Mouse (Mus musculus) neural tube, embryonic 12.5 days (tissue): ENCODE measurements around the gene Slc10a4. TPM values are rescaled to one million over a fixed set of nuclear protein-coding genes. Genes with fewer than 3 reads are reported as not detected.
"Not testable (repeated sequence)": the region's sequence is repeated elsewhere in the genome, so short reads cannot be mapped to it uniquely, and the experiment has no call there.

Experiments used
- ATAC-seq: fragments of 200-750 bp; cut with Nextera tagmentation; 2 replicates; pipeline ENCODE4 v1.8.0; 2017; ENCODE audit warnings: low read depth, mild to moderate bottlenecking, moderate TSS enrichment, moderate library complexity; ENCODE audit not compliant: low FRiP score
- H3K27ac ChIP-seq: fragments of 300-500 bp; sonication (generic); 2 replicates; pipeline ENCODE4 v1.5.1; 2016
- H3K27me3 ChIP-seq: fragments of 300-500 bp; sonication (generic); replicated peaks from 2 replicates; pipeline ENCODE4 v1.6.1; 2016; ENCODE audit warnings: mild to moderate bottlenecking
- H3K36me3 ChIP-seq: fragments of 300-500 bp; sonication (generic); 2 replicates; pipeline ENCODE4 v1.6.1; 2016; ENCODE audit warnings: mild to moderate bottlenecking
- H3K4me1 ChIP-seq: fragments of 300-500 bp; sonication (generic); 2 replicates; pipeline ENCODE4 v1.6.1; 2016
- H3K4me2 ChIP-seq: fragments of 300-500 bp; sonication (generic); replicated peaks from 2 replicates; pipeline ENCODE4 v1.6.1; 2016; ENCODE audit warnings: mild to moderate bottlenecking
- H3K4me3 ChIP-seq: fragments of 300-500 bp; sonication (generic); 2 replicates; pipeline ENCODE4 v1.5.1; 2016
- H3K9ac ChIP-seq: fragments of 300-500 bp; sonication (generic); 2 replicates; pipeline ENCODE4 v1.6.1; 2016; ENCODE audit warnings: mild to moderate bottlenecking
- H3K9me3 ChIP-seq: fragments of 300-500 bp; sonication (generic); 2 replicates; pipeline ENCODE4 v1.6.1; 2016; ENCODE audit warnings: mild to moderate bottlenecking
- WGBS: fragments of 180-500 bp; shearing (Covaris S2); methylation state at CpG from one replicate; pipeline ENCODE4 v1.1.7; 2016; 5-methylcytosine and 5-hydroxymethylcytosine counted together
- polyA plus RNA-seq: library from polyadenylated mRNA; unstranded; fragments of >200 nt; fragmentation: Nextera tagmentation; extraction: Ambion mirVana; gene quantifications from 2 replicates; pipeline ENCODE4 v1.2.1, GENCODE M21; 2016

The Slc10a4 gene
- polyA plus RNA-seq, 1 experiment from 2014 or later = 39.4 TPM

DNA sequence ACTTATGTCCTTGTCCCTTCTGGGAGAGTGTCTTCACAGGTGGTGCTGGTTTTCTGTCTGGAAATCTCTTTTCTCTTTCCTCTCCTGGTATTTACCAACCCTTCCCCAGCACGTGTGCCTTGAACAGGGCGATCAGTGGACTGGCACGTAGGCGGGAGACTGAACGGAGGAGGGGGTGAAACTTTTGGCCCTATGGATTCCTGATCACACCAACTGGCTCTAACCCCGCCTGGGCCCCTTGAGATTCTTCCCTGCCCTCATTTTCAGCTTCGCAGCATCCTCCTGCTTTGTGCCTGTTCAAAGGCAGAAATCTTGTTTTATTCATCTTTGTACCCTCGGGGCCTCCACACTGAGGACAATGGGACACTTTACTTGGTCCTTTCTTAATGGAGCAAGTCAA is 12.3 kb upstream of the Slc10a4 start:
- 33% methylated on average over 8 of the region's 8 CpGs for WGBS
- Histone ChIP-seq H3K36me3 (no peaks in the 10 kb centered on the region), H3K27ac (no peak overlapping the region), H3K4me2 (no peak overlapping the region), H3K4me1 (peaks cover 9% of the 10 kb centered on the region), H3K4me3 (no peak overlapping the region), H3K9ac (no peak overlapping the region), H3K27me3 (no peaks in the 10 kb centered on the region), H3K9me3 (no peaks in the 10 kb centered on the region)
- no peak for ATAC-seq

DNA sequence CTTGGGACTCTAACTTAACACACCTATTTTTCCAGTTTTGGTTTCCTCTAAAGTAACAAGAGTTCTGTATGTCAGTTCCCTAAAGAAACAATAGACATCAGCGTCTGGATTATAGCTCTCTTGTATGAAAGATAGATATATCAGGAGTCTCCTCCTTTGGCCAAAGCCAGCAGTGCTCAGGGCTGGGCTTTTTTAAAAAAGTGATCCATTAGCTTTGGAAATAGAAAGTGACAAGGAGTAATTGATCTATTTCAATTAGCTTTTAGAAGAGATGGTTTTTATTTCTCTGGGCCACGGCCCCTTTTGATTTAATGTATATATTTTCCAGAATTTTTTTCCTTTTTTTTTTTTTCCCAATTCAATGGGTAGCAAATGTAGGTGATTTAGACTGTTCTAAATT is 11.8 kb upstream of the Slc10a4 start:
- no peaks in the 10 kb centered on the region for H3K9me3 ChIP-seq
- H3K4me3 ChIP-seq = no peak overlapping the region
- H3K27ac ChIP-seq = no peak overlapping the region
- 59% methylated on average over 2 of the region's 2 CpGs for WGBS
- H3K9ac ChIP-seq = no peak overlapping the region
- H3K36me3 ChIP-seq = no peaks in the 10 kb centered on the region
- peaks cover 9% of the 10 kb centered on the region for H3K4me1 ChIP-seq
- no peaks in the 10 kb centered on the region for H3K27me3 ChIP-seq
- H3K4me2 ChIP-seq = no peak overlapping the region
- no peak for ATAC-seq

DNA sequence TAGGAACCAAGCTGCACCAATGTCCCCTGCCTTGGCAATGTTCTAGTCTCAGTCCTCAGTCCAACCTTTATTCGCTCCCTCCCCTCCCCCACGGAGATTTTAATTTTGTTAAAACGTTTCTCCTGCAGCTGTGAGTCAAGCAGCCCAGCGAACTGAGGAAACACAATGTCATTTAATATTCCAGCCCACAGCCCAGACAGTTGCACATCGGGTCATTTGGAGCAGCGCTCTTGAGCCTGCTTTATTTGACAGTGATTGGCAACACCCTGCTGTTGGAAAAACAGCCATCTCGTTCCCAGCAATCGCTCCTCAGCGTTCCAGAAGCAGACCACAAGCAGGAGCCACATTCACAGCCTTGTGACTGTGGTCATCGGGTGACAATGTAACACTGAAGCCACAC is 11.3 kb upstream of the Slc10a4 start:
- H3K36me3 ChIP-seq = no peaks in the 10 kb centered on the region
- no peak for ATAC-seq
- H3K9ac ChIP-seq = no peak overlapping the region
- H3K4me2 ChIP-seq = no peak overlapping the region
- peaks cover 9% of the 10 kb centered on the region for H3K4me1 ChIP-seq
- no peaks in the 10 kb centered on the region for H3K27me3 ChIP-seq
- no peaks in the 10 kb centered on the region for H3K9me3 ChIP-seq
- H3K4me3 ChIP-seq = no peak overlapping the region
- 35% methylated on average over 10 of the region's 10 CpGs for WGBS
- no peak overlapping the region for H3K27ac ChIP-seq

DNA sequence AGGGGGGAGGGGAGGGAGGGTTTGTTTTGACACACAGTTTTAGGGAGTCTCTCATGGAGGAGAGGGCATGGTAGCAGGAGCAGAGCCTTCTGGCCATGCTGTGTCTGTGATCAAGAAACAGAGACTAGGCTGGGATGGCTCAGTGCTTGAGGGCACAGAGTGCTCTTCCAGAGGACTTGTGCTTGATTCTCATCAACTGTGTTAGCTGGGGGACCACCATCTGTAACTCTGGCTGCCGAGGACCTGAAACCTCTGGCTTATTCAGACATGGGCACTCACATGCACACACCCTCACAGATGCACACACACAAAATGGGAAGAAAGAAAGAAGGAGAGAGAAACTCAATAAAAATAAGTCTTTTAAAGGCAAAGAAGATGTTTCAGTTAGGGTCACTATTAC is 8.1 kb upstream of the Slc10a4 start:
- H3K4me3 ChIP-seq, H3K27me3 ChIP-seq, ATAC-seq, H3K9ac ChIP-seq, H3K4me2 ChIP-seq, H3K36me3 ChIP-seq, H3K27ac ChIP-seq, H3K9me3 ChIP-seq, H3K4me1 ChIP-seq: not testable (repeated sequence)
- WGBS = 96% methylated on average over 1 of the region's 1 CpGs

DNA sequence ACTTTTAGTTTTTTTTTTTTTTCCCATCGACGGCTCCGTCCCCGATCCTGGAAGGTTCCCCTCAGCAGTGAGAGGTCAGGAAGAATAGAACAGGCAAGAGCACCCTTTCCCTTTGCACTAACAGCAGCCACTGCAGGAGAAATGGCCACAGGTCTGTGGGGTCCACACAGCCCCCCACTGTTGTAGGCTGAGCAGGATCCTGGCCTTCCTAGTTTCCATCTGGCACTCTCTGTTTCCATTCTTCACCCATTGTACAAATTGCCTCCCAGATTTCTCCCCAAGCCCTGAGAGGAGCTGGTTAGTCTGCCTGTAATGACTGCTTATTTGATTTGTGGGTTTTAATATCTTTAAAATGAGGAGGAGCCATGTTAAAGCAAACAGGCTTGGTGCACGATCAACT is 2.6 kb upstream of the Slc10a4 start:
- 91% methylated on average over 5 of the region's 5 CpGs for WGBS
- peaks cover 7% of the 10 kb centered on the region; the same call in 1 of the 2 replicates for H3K4me1 ChIP-seq
- no peaks in the 10 kb centered on the region for H3K36me3 ChIP-seq
- no peaks in the 10 kb centered on the region for H3K9me3 ChIP-seq
- peaks cover 19% of the 10 kb centered on the region for H3K27me3 ChIP-seq
- H3K9ac ChIP-seq = no peak overlapping the region
- no peak overlapping the region for H3K4me2 ChIP-seq
- H3K27ac ChIP-seq = no peak overlapping the region
- ATAC-seq = no peak
- H3K4me3 ChIP-seq = no peak overlapping the region

DNA sequence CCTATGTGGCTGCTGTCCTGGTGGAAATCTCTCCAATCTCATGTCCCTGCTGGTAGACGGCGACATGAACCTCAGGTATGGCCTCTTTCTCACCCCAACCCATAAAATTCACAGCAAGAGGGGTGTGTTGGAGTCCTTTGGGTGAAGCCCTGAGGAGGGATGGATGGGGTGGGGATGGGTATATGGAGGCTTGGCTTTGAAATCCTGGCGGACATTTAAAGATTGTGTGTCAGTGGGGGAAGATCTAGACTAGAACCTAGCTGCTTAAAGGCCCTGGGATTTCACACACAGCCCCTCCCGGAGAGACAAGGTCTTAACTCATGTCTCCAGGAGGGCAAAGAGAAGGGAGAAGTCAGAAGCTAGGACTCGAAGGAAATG is 888 bp downstream of the Slc10a4 start:
- Histone ChIP-seq H3K27me3 (peaks cover 19% of the 10 kb centered on the region), H3K4me2 (peak overlapping the region; percentile 67), H3K4me1 (peaks cover 7% of the 10 kb centered on the region; the same call in 1 of the 2 replicates), H3K27ac (no peak overlapping the region), H3K9me3 (no peaks in the 10 kb centered on the region), H3K9ac (peak overlapping the region; percentile 64; the same call in 1 of the 2 replicates), H3K36me3 (no peaks in the 10 kb centered on the region), H3K4me3 (peak overlapping the region; percentile 42)
- no peak for ATAC-seq
- WGBS = 40% methylated on average over 5 of the region's 5 CpGs

DNA sequence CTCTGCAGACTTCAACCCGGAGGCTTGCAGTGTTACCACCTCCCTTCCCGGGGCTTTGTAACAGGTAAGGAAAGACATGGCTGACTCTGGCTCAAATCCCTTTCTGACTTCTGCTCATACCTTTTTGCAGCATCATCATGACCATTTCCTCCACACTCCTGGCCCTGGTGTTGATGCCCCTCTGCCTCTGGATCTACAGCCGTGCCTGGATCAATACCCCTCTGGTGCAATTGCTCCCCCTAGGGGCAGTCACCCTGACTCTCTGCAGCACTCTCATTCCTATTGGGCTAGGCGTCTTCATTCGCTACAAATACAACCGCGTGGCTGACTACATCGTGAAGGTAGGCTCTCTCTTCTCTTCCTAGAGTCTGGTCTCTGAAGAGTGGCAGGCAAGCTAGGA is 1.5 kb downstream of the Slc10a4 start:
- not testable (repeated sequence) for H3K4me2 ChIP-seq, H3K4me1 ChIP-seq, H3K9ac ChIP-seq, ATAC-seq, H3K4me3 ChIP-seq, H3K27ac ChIP-seq, H3K36me3 ChIP-seq, H3K9me3 ChIP-seq
- H3K27me3 ChIP-seq = peaks cover 19% of the 10 kb centered on the region
- WGBS = 42% methylated on average over 8 of the region's 8 CpGs

DNA sequence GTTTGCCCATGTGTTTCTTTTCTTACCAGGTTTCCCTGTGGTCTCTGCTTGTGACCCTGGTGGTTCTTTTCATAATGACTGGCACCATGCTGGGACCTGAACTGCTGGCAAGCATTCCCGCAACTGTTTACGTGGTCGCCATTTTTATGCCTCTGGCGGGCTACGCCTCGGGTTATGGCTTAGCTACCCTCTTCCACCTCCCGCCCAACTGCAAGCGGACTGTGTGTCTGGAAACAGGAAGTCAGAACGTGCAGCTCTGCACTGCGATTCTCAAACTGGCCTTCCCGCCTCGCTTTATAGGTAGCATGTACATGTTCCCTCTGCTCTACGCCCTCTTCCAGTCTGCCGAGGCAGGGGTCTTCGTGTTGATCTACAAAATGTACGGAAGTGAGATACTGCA is 5.1 kb downstream of the Slc10a4 start:
- not testable (repeated sequence) for H3K4me1 ChIP-seq, H3K9me3 ChIP-seq, H3K4me2 ChIP-seq, ATAC-seq, H3K27ac ChIP-seq, H3K4me3 ChIP-seq, H3K36me3 ChIP-seq, H3K9ac ChIP-seq
- WGBS = 93% methylated on average over 16 of the region's 16 CpGs
- peaks cover 22% of the 10 kb centered on the region for H3K27me3 ChIP-seq

DNA sequence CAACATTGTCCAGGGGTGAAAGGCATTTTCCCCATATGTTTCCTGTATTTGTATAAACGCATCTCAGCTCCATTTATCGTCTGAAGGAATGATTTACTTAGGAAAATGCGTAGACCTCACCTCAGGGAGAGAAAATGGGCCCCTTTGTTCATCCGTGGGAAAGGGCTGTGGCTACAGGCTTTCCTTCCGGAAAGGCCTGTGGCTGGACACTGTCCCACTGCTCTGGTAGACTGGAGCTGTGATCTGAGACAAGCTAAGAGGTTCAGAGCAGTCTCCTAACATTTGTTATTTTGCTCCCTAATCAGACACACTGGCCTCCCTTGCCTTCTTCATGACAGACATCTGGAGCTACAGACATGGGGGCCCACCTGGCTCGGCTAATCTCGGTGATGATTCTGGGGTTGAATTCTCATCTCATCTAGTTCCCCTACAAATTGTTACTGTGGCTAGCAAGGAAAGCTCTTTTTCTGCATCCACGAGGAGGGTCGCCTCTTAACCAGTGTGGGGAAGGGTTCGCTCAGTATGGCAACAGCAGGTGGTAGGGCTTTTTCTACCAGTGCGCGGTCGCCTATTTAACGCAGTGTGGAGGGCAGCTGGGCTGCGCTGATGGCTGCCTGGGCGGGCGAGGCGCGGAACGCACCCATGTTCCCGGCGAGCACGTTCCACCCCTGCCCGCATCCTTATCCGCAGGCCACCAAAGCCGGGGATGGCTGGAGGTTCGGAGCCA is 6.4 kb downstream of the Slc10a4 start:
- H3K4me3 ChIP-seq = peak overlapping the region; percentile 35
- 18% methylated on average over 26 of the region's 27 CpGs for WGBS

DNA sequence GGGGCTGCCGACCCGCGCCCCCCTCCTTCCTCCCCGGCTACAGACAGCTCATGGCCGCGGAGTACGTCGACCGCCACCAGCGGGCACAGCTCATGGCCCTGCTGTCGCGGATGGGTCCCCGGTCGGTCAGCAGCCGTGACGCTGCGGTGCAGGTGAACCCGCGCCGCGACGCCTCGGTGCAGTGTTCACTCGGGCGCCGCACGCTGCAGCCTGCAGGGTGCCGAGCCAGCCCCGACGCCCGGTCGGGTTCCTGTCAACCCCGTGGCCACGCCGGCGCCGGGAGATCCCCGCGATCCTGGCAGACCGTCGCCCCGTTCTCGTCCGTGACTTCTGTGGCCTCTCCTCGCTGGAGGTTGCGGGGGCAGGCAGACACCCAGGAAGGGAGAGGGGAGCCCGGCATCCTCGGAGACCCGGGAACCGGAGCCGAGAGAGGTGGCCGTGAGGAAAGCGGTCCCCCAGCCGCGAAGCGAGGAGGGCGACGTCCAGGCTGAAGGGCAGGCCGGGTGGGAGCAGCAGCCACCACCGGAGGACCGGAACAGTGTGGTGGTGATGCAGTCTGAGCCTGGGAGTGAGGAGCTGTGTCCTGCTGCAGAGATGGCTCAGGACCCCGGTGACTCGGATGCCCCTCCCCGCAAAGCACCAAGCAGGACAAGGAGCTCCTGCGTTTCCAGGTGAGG is 7.1 kb downstream of the Slc10a4 start:
- Histone ChIP-seq H3K4me3 (peak overlapping the region; percentile 35), H3K4me2 (peak overlapping the region; percentile 75), H3K9ac (peak overlapping the region; percentile 53), H3K27me3 (peaks cover 10% of the 10 kb centered on the region)
- WGBS = 3% methylated on average over 60 of the region's 65 CpGs
- not testable (repeated sequence) for H3K4me1 ChIP-seq, H3K9me3 ChIP-seq, H3K36me3 ChIP-seq, H3K27ac ChIP-seq
- peak; percentile 79 for ATAC-seq

More for the DNA sequence above, 6.4 kb downstream of the Slc10a4 start:
- ATAC-seq = peak; percentile 70
- Histone ChIP-seq H3K27me3 (peaks cover 16% of the 10 kb centered on the region), H3K4me2 (peak overlapping the region; percentile 75)
- H3K9ac ChIP-seq, H3K4me1 ChIP-seq, H3K9me3 ChIP-seq, H3K36me3 ChIP-seq, H3K27ac ChIP-seq: not testable (repeated sequence)

DNA sequence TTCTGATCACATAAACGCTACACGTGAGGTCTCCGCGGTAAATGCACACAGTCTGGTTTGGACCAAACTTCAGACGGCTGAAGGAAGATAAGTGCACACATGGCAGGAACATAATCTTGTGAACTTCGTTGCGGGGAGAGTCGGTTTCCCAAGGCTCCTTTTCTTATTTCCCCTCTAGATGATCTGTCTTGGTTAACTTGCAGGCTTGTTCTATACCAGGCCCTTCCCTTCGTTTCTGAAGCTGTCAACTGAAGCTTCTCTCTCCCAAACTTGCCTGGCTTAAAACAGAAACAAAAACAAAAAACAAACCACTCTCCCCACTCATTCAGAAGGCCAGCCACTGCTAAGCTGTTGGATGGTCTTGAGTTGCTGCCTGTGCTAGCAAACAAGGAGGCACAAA is 8.1 kb downstream of the Slc10a4 start:
- WGBS = 52% methylated on average over 9 of the region's 9 CpGs
- ATAC-seq = no peak
- no peak overlapping the region for H3K27ac ChIP-seq
- peaks cover 10% of the 10 kb centered on the region for H3K27me3 ChIP-seq
- no peaks in the 10 kb centered on the region for H3K9me3 ChIP-seq
- no peaks in the 10 kb centered on the region for H3K36me3 ChIP-seq
- H3K9ac ChIP-seq = no peak overlapping the region
- H3K4me2 ChIP-seq = no peak overlapping the region
- H3K4me3 ChIP-seq = no peak overlapping the region
- peaks cover 5% of the 10 kb centered on the region; the same call in 1 of the 2 replicates for H3K4me1 ChIP-seq

DNA sequence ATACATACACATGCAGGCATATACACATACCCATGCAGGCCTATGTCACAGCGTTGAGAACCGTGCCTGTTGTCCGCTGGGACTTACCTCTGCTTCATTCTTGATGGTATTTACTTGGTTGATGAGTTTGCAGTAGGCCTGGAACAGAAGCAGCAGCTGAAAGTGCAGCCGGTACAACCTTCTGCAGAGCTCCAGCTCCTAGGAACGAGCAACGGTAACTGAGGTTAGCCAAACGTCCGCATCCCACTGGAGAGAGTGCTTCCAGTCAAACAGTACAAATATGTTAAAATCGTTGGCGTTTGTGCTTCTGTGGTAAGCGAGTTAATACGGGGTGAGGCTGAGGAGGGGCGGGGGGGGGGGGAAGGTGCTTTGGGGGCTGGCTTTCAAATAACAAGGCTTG is 17.1 kb downstream of the Slc10a4 start:
- no peak overlapping the region for H3K4me2 ChIP-seq
- H3K9me3 ChIP-seq = no peaks in the 10 kb centered on the region
- H3K36me3 ChIP-seq = peaks cover 38% of the 10 kb centered on the region; the same call in 1 of the 2 replicates
- ATAC-seq = no peak
- no peaks in the 10 kb centered on the region for H3K27me3 ChIP-seq
- WGBS = 92% methylated on average over 13 of the region's 13 CpGs
- H3K4me3 ChIP-seq = no peak overlapping the region
- H3K27ac ChIP-seq = no peak overlapping the region
- no peak overlapping the region for H3K9ac ChIP-seq
- H3K4me1 ChIP-seq = no peaks in the 10 kb centered on the region

DNA sequence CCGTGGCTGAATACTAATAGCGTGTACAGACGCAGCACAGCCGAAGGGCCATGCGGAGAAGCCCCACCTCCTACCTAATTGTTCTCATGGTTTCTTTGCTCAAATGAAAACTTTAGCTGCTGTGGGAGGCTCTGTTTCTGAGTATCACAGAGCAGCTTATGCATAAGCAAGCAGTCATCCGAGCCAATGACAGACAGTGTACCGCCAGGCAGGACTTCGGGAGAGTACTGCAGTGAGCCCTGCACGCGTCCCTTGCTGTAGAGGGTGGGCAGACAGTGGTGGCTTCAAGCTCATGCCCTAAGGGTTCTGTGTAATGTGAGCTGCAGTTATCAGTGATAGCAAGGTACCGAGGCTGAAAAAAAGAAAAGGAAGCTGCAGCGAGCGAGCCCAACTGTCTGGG is 22.0 kb downstream of the Slc10a4 start:
- Histone ChIP-seq H3K4me1 (no peaks in the 10 kb centered on the region), H3K9me3 (no peaks in the 10 kb centered on the region), H3K4me3 (no peak overlapping the region), H3K27me3 (no peaks in the 10 kb centered on the region), H3K9ac (no peak overlapping the region), H3K4me2 (no peak overlapping the region), H3K36me3 (peaks cover 67% of the 10 kb centered on the region), H3K27ac (no peak overlapping the region)
- 89% methylated on average over 13 of the region's 13 CpGs for WGBS
- ATAC-seq = no peak
